Mouse (Mus musculus) gastrocnemius, adult 8-10 months (tissue): ENCODE measurements around the gene Adipoq. TPM values are rescaled to one million over a fixed set of nuclear protein-coding genes. Genes with fewer than 3 reads are reported as not detected.

ENCODE experiments used
- DNase-seq, 2 experiments: peaks; one replicate each; pipeline ENCODE4 v3.0.0; 2022; ENCODE audit warnings: low spot score in 2 of 2
- microRNA-seq: library from miRNA; unstranded; fragments of <30 nt; microRNA quantifications from one replicate; pipeline ENCODE4 v1.2.0, GENCODE M21; 2022
- total RNA-seq, 4 experiments: library from RNA; stranded (reverse); gene quantifications; 2 replicates each; pipeline ENCODE4 v1.2.4; 2022

The Adipoq gene
- total RNA-seq, 4 experiments from 2014 or later = 2.3 to 45.4 (median 17.8) TPM

GRCm38 (mm10) chr16:23196791-23197190 is 50.5 kb downstream of the Adipoq start:
- no peak for DNase-seq

DNA sequence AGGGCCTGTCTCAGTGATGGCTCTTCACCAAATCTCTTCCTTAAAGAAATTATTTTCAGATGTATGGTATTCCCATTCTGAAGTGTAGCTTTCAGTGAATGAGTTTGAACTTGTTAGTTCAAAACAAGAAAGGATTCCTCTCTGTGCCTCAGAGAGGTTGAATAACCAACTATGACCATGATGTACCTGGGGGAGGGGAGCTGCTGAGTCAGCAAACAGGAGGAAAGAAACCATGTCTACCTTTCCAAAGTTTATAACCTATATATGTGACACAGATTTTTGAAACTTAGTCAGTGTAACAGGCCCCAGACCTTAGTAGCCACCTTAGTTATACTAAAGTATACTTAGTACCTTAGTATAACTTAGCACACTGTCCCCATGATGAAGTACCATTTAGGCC is 55.2 kb downstream of the Adipoq start:
- DNase-seq = no peak

Small RNA genes lying within 50 kb of the gene (microRNA-seq; reads per million reads assigned to microRNA genes)
- not detected for gene Gm49346

Other genes starting within 250 kb of the Adipoq start
- gene Fetub, start 228.2 kb upstream of the Adipoq start, total RNA-seq = under 1 TPM in 1 of 4 experiments, not detected in 3; 0.62 TPM
- not detected for gene Hrg, start 195.5 kb upstream of the Adipoq start, total RNA-seq
- gene Kng2, start 117.1 kb upstream of the Adipoq start, total RNA-seq = under 1 TPM in 2 of 4 experiments, not detected in 2; 0.25 to 0.62 TPM
- gene Kng1, start 88.7 kb upstream of the Adipoq start, total RNA-seq = under 1 TPM in 1 of 4 experiments, not detected in 3; 0.70 TPM
- 100 to 1,000 TPM; 414 to 531 (median 457) TPM for gene Eif4a2, start 39.1 kb upstream of the Adipoq start, total RNA-seq
- 10 to 100 TPM in 2 of 4 experiments, 1 to 10 TPM in 2; 8.4 to 12.7 (median 9.9) TPM for gene Rfc4, start 18.8 kb upstream of the Adipoq start, total RNA-seq
- gene St6gal1, start 78.2 kb downstream of the Adipoq start, total RNA-seq = 1 to 10 TPM; 1.6 to 4.1 (median 3.4) TPM